Mouse (Mus musculus) kidney, postnatal 4 days (tissue): Measurements from ENCODE around the gene Otud3.
A peak's percentile ranks its signal among the peaks of the same experiment; 100 is the strongest.
"Not testable (repeated sequence)": the region's sequence is repeated elsewhere in the genome, so short reads cannot be mapped to it uniquely, and the experiment has no call there.

Experiments used
- DNase-seq, 2 experiments: peaks; one replicate each; pipeline ENCODE4 v3.0.0; 2021; ENCODE audit warnings: mixed read lengths in 2 of 2

Gene Otud3

DNA sequence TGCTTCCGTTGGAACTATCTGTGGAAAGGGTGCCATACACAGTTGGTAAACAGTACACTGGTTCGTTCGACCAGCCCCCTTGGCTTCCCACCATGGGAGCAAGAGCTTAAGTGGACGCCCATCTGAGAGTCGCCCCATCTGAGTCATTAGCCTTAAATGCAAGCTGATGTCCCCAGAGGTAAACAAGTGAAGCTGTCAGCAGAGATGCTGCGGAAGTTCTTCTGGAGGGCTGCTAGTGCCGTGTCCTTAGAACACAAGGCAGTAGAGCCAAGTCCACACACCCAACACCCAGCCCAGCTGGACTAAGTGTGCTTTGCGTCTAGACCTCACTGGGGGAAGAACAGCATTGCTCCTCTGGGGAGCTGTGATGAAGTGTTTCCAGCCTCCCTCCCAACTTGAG, 24.1 kb downstream of the Otud3 start:
- no peak for DNase-seq

DNA sequence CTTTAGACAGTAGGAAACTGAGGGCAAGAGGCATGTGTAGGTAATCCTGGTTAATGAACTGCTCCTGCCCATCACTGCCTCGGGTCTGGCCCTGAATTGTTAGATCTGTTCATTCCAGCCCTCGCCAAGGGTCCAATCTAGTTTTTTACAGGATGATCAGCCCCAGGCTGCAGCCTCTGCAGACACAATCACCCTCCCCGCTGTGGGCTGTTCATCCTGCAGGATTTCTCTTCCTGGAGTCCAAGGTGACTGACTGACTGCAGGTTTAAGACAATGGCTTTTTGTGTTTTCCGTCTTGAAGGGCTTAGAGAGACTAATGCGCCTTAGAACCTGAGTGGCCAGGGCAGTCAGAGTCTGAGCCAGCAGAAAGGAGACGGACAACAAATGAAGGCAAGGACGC, 24.6 kb downstream of the Otud3 start:
- DNase-seq = no peak

DNA sequence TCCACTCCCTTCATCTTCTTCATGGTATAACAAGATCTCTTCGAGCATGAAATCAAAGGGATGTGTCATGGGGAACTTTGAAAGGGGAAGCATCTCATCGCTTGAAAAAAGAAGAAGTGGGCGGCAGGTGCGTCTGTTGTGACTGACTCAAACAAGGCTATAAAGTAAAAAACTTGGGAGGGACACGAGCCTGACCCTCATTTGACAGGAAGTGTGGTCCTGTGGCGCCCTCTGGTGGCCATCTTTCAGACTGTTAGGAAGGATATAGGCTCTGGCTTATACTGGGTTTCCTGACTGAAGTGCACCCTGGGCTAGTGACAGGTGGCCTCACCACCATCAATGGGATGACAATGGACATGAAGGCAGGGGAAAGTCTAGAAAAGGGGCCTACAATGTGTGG, 29.5 kb downstream of the Otud3 start:
- DNase-seq = peak; percentile 95 to 96

DNA sequence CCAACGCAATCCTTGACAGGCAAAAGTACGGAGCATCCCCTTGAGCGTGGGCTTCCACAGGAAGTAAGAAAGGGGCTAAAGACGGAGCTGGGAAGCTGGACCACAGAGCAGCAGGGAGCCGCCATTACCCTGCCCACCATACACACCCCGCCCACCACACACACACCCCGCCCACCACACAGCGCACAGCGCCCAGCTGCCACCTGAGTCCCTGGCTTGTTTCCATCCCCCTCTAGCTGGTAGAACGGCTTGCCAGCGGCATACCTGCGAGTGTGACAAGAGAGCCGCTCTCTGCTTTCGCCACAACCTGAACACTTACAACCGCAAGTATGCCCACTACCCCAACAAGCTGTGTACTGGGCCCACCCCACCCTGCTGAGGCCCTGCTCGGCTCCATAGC, 31.6 kb downstream of the Otud3 start:
- DNase-seq = peak in 1 of 2 experiments; percentile 40

DNA sequence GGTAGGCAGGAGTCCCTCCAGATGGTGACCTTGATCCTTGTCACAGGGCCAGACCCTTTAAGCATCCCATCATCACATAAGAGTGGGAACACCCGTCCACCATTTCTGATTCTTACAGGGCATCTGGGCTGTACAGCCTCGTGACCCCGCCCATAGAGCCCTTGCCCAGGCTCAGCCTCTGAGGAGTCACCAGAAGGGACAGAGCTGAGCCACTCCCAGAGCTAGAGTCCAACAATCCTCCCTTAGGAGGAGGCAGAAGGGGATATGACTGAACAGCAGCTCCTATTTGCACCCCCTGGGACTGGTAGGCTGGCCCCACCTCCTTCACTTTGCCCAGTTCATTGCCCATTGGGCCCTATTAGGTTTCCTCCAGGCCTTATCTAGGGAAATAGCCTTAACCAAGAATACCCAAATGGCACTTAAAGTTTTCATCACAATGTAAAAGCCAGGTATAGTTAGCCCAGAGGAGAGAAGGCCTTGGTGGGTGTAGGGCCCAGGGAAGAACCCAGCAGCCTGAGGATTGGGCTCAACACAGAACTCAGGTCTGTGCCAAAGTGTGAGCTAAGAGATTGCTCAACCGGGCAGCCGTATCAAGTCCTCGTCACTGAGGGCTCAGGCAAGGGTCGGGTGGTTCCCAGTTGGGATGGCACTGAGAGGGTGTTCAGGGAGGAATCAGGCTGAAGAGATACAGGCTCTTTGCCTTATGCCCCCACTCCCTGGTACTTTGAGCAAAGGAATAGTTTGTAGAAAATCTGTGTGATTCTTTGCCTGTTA, 32.7 kb downstream of the Otud3 start:
- DNase-seq = no peak

DNA sequence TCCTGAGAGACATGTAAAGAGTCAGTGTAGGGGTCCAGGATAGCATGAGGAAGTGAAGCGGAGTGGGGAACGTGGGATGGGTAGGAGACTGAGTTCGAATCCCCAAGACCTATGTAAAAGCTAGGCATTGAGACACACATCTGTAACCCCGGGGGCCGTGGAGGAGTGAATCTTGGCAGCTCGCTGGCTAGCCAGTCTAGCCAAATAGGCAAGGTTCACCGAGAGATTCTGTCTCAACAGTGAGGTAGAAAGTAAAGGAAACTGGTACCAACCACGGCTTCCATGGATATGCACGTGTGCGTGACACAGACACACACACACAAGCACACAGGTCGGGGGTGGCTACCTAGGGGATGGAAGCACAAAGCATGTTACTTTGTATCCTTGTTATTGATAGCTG, 33.9 kb downstream of the Otud3 start:
- no peak for DNase-seq

DNA sequence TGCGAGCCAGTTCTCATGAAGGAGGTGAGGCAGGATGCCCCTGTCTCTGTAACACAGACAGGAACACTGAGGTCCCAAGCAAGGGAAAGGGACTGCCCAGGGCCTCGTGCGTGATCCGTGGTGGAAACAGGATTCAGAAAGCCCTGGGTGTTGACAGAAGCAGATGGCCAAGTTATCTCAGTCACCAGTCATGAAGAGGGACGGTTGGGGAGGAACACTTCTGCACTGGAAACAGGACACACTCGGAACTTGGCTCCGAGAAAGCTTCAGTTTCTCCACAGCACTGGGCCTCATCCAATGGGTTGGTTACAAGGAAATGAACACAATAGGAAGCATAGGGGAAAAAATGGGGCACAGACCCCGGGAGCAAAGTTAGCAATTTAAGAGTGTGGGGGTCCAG, 35.0 kb downstream of the Otud3 start:
- no peak for DNase-seq

DNA sequence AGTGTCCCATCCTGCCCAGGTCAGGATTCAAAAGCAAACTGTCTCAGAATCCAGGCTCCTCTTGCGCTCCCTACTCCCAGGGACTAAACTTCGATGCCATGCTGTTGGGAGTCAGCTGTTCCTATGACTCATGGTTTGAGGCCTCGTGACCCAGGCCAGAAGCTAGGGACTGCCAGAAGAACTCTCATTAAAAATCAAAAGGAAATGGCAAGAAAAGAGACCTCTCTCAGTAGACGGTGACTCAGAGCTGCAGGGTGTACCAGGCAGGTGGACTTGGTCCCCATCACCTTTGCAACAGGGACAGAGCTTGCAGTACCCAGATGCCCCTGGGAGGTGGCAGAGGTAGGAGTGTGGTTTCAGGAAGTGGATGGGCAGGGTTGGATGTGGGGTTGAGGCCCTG, 36.0 kb downstream of the Otud3 start, which contains the start of gene Pla2g2e:
Gene Pla2g2e, plus strand, starts transcription at position 212 of the 400 bp plus-strand sequence.
- DNase-seq = no peak

DNA sequence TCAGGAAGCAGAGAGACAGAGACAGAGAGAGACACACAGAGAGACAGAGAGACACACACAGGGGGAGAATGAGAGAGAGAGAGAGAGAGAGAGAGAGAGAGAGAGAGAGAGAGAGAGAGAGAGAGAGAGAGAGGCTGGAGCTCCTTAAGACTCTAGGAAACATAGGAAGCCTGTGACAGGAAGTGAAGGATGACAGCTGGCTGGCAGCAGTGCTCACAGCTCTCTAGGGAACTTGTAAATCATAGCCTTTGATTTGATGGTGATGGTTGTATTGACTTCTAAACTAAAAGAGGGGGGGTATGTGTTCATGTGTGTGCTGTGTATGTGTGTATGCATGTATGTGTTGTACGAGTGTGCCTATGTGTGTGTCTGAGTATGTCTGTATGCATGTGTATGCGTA, 37.8 kb downstream of the Otud3 start:
- DNase-seq = peak; percentile 49 to 60

DNA sequence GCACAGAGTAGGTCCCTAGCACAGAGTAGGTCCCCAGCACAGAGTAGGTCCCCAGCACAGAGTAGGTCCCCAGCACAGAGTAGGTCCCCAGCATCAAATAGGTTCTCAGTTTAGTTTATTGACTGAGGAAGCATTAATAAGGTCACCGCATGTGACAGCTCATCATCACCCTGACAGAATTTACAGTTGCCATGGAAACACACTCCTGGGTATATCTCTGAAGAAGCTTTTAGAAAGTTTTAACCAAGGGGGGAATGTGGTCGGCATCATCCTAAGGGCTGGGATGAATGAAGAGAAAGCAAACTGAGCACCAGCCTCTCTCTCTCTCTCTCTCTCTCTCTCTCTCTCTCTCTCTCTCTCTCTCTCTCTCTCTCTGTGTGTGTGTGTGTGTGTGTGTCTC, 38.5 kb downstream of the Otud3 start:
- DNase-seq = not testable (repeated sequence)

DNA sequence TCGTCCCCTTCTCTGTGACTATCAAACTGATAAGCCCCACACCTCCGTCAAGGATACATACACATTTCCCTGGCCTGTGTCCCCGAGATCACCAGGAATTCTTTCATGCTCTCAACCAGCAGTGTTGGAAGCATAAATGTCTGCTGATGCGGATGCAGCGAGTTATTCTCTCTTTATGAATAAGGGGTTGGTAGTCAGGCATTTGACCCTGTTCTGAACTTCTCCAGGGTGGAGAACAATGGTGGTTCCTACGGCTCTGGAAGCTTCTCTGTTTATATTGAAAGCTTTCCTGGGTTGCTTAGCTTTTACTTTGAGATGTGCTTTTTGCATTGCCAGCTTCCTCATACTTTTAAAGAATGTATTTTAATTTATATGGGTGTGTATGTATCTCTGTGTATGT, 39.9 kb downstream of the Otud3 start, which contains the start of gene Gm13030:
Gene Gm13030, minus strand, starts transcription at position 101 of the 400 bp plus-strand sequence.
- DNase-seq = no peak

DNA sequence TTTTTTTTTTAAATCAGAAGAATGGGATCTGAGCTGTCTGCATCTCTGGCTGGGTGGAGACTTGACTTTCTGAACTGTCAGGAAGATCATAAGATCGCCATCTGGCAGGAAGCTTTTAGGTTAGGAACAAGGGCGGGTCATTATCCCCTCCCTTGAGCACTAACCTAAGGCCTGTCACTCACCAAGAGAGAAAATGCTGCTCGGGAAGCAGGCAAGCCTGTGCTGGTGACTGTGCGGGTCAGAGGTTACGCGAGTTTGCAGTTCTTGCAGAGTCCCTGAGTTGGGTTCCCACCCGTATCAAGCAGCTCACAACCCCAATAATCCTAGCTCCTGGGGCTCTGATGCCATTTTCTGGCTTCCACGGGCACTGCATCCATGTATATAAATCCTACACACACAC, 45.1 kb downstream of the Otud3 start:
- peak in 1 of 2 experiments; percentile 32 for DNase-seq

DNA sequence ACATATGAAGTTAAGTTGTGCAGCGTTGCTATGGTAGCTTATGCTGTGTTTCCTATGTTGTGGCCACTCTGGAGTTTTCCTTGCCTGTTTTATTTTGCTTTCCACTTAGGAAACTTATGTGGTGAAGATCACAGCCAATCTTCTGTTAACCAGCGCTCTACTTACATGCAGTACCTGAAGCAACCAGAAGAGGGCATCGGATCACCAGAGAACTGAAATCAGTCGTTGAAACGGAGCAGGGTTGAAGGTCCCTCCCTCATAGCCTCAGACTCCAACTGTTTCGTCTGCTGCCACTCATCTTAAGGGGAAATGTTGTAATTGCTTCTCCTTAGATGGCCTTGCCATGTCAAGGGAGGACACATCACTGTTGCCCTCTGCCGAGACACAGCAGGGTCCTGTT, 47.3 kb downstream of the Otud3 start:
- DNase-seq = peak; percentile 81 to 85

DNA sequence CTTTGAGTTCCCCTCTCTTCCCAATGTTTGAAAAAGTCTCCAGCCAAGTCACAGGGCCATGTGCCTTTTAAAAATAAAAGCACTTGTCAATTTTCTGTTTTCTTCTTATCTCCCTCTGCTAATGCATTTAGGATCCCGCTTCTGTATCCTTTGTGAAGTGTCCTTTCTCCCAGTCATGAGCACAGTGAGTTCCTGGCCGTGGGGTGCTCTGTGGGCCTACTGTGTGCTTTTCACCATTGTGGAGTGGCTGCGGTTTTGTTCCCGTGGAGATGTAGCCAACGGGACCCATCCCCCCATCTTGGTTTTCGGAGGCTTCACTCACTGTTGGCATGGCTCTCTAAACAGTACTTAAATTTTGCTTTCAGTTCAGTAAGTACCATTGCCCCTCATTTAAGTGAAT, 47.8 kb downstream of the Otud3 start:
- no peak for DNase-seq

DNA sequence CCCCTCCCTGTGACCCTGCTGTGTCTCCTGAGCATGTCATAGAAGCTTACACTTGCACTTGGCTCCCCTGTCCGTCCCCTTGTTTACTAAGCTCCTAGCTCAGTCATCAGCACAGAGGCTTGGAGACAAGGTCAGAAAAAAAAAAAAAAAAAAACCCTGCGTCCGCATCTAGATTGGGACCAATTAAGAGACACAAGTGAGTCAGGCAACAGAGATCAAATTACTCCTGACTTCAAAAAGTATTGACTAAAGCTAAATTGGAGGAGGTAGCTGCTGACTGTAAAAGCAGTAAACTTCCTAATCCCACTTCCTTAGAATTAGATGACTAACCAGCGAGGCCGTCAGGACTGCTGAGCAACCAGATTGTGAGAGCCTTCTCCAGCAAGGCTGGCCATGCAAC, 48.7 kb downstream of the Otud3 start:
- DNase-seq = no peak

DNA sequence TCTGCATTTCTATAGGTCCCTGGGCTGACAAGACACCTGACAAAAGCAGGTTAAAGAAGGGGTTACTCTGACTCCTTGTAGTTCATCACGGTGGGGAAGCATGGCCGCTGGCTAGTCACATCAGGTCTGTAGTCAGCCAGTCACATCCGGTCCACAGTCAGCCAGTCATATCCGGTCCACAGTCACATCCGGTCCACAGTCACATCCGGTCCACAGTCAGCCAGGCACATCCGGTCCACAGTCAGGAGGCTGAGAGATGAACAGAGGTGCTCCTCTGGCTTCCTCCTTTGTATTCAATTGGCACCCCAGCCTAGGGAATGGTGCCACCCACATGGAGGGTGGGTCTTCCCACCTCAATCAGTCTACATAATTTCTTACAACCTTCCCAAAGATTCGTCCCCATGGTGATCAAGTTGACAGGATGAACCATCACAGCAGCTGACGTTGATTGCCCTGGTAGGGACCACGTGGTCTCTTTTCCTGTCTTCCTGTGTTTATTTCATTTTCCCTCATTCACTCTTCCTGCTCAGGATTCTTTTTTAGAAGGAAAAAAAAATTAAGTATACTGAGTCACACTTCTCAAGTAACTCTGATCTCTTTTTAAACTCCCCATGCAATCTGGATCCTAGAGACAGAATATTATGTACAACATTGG, 50.3 kb downstream of the Otud3 start, which contains the start of gene Pla2g5:
Gene Pla2g5, minus strand, starts transcription at position 139 of the 655 bp plus-strand sequence.
- peak; percentile 44 to 65 for DNase-seq

DNA sequence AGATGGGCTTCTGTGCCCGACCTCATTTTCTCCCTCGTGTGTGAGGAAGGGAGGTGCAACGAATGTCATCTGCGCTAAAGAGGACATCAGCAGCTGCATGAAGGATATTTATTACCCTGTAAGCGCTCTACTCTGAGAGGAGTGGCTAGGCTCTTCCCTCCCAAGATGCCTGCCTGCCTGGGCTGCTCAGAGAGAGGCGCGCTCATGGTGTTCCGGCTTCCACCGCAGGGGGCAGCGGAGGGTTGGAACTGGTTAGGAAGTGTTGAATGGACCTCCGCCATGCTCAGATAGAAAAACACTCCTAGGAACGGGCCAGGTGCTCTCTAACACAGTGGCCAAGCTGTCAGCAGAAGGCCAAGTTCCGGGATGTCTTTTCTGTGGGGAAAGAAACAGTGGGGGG, 54.0 kb downstream of the Otud3 start:
- DNase-seq = peak; percentile 93 to 94

DNA sequence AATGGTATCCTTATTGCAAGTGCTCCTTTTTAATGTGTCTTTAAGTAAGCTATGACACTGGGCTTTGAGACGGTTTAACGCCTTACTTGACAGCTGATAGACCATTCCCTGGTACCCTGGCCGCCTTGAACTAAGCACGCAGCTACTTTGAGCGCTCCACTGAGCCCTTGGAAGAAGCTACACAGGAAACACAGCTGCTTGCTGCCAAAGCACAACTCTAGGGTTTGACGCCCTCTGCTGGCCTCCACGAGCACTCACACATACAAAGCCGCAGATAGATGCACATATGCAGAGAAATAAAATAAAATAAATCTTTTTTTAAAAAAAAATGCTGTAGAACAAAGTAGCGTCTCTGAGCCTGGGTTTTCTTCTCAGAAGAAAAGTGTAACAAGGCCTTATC, 54.5 kb downstream of the Otud3 start:
- peak; percentile 62 to 70 for DNase-seq

DNA sequence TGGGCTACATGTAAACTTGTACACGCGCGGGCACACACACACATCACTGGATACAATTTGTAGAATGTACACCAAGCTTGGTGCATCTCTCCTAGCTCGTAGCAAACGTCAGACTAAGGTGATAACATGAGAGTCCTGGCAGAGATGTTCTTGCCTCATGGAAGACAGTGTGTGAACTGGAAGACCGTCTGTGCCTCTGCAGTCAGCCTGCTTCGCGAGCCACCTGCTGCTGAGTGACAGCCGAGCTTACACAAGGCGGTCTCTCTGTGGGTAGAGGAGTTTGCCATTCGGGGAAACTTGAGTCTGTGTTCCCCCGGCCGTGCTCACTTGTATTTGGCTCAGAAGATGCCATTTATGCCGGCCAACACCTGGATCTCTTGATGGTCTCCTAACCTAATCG, 55.3 kb downstream of the Otud3 start:
- no peak for DNase-seq

DNA sequence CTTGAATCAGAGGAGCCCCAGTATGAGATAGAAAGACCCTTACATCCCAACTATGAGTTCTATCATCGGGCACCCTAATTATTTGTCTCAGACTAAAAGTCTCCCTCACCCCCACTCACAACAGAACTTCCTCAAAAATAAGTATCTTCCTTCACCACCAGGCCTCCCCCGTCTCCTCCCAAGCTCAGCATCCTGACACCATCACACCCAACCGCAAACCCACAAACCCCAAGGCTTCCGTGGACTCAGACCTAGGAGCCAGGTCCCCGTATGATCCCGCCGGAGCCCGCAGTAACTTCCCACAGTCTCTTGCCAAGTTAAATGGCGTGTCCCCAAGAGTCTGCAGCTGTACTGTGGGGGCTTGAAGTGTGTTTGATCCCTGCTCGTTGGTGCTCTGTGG, 56.2 kb downstream of the Otud3 start:
- no peak for DNase-seq

DNA sequence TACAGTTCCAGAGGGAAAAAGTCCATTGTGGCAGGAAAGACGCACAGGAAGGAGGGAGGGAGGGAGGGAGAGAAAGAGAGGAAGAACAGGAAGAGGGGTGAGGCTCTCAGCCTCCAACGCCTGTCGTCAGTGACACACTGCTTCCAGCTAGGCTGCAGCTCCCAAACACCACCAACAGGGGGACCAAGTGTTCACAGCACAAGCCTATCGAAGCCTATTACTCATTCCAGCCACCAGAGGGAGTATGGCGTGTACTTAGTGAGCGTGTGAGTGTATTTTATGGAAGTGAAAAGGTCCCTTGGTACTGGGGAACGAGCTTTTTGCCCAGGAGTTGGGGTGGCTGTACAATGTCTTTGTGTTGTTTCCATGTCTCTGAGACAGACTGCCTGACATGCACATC, 57.3 kb downstream of the Otud3 start:
- peak; percentile 85 to 90 for DNase-seq

DNA sequence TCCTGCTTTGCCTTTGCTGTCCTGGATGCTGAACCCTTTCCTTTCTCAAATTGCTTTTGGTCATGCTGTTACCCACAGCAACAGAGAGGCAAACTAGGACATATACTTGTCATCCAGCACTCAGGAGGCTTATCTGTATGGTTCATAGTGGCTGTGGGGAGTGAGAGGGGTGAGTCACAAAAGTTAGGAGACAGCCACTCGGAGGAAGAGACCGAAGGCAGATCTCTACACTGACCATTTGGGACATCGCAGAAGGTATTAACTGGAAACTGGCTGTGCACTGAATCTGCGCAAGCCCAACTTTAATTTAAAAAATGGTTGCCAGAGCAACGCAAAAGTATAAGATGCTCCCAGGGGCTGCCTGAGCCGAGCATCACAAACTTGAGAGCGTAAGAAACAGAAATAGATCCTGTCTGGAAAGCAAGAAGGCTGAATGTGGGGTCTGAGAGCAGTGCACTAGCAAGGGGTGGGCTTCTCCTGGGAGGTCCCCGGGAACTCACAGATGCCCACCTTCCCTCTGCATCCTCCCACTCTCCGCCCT, 58.6 kb downstream of the Otud3 start:
- no peak for DNase-seq

DNA sequence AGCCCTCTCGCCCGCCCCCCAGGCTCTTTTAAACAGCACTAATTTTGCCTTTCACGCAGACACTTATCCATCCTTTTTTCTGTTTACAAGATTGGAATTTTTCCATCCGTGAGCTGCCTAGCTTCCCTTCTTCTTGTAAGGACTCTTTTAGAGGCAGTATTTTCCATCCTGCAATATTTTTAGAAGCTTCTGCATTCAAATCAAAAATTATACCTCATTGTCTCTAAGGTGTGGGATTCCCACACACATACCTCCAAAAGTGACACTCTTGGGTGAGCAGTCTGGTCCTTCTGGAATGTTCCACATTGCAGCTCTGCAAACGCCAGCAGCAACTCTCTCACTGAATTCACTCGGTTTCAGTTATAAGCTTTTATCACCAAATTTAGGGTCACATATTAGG, 60.8 kb downstream of the Otud3 start:
- no peak for DNase-seq

DNA sequence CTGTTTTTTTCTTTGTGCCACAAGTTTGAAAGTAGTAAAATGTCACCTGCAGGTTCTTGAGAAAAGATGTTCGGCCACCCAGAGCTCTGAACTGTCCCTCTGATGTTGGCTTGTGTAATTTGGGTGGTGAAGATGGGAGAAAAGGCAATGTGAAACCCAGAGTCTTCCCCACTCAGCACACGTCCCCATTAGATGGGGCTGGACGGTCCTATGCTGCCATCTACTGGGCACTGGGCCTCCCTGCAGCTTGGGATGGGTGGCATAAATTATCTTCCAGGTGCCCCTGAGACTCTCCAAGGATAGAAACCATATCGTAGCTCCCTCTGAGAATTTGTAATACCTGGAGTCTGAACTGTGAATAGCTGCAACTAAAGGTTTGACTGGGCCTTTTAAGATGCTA, 62.3 kb downstream of the Otud3 start:
- DNase-seq = peak; percentile 82 to 84
